Mouse (Mus musculus) CD4-positive, CD25-positive, alpha-beta regulatory T cell, adult 2 months (primary cell): ENCODE measurements at regions not wholly inside any gene's neighbourhood (a gene's known extent, or its start where the extent isn't known, plus 50 kb on each side); places are given as distances from the start of the nearest gene placed in this dataset.

Experiments
- DNase-seq: peaks from one replicate; pipeline ENCODE4 v3.0.0-alpha.2; 2012; ENCODE audit warnings: low read depth, low spot score

- no peak for DNase-seq
Observed at GRCm38 (mm10) chr15:62191641-62192040, 1268.8 kb upstream of the A1bg start.

- no peak for DNase-seq
Observed at GRCm38 (mm10) chr15:62190977-62191614, 1268.3 kb upstream of the A1bg start.

GRCm38 (mm10) chr15:62190224-62190910 is 1267.6 kb upstream of the A1bg start:
- DNase-seq, result no peak

- DNase-seq, result peak; percentile 81
Observed at GRCm38 (mm10) chr15:62189565-62190181, 1266.9 kb upstream of the A1bg start.

GRCm38 (mm10) chr15:62186548-62186947 is 1263.7 kb upstream of the A1bg start:
- DNase-seq, result no peak

- no peak for DNase-seq
Observed at GRCm38 (mm10) chr15:62183803-62184202, 1261.0 kb upstream of the A1bg start.

- DNase-seq, result peak; percentile 48
Observed at GRCm38 (mm10) chr15:62181454-62181910, 1258.7 kb upstream of the A1bg start.

GRCm38 (mm10) chr15:62180718-62181117 is 1257.9 kb upstream of the A1bg start:
- no peak for DNase-seq

GRCm38 (mm10) chr15:62179801-62180200 is 1257.0 kb upstream of the A1bg start:
- DNase-seq, result no peak

- DNase-seq, result no peak
Observed at GRCm38 (mm10) chr15:62178568-62178967, 1255.8 kb upstream of the A1bg start.

- DNase-seq, result peak; percentile 69
Observed at GRCm38 (mm10) chr15:62177768-62178410, 1255.1 kb upstream of the A1bg start.

GRCm38 (mm10) chr15:62176076-62176475 is 1253.3 kb upstream of the A1bg start:
- no peak for DNase-seq

GRCm38 (mm10) chr15:62173633-62174543 is 1251.1 kb upstream of the A1bg start:
- DNase-seq, result no peak

- DNase-seq, result no peak
Observed at GRCm38 (mm10) chr15:62171632-62172031, 1248.8 kb upstream of the A1bg start.

- no peak for DNase-seq
Observed at GRCm38 (mm10) chr15:62171167-62171566, 1248.4 kb upstream of the A1bg start.

GRCm38 (mm10) chr15:62170337-62170736 is 1247.5 kb upstream of the A1bg start:
- no peak for DNase-seq

- peak; percentile 90 for DNase-seq
Observed at GRCm38 (mm10) chr15:62169591-62170019, 1246.8 kb upstream of the A1bg start.

GRCm38 (mm10) chr15:62168958-62169590 is 1246.3 kb upstream of the A1bg start:
- DNase-seq, result peak; percentile 77

- no peak for DNase-seq
Observed at GRCm38 (mm10) chr15:62168522-62168921, 1245.7 kb upstream of the A1bg start.

- peak; percentile 67 for DNase-seq
Observed at GRCm38 (mm10) chr15:62166786-62167185, 1244.0 kb upstream of the A1bg start.
